Mouse (Mus musculus) heart, adult 18-20 months (tissue): ENCODE data around the gene Bmt2. TPM values are rescaled to one million over a fixed set of nuclear protein-coding genes. Genes with fewer than 3 reads are reported as not detected.

Experiments used
- DNase-seq, 2 experiments: peaks; one replicate each; pipeline ENCODE4 v3.0.0; 2021 to 2022; ENCODE audit warnings: mixed read lengths in 1 of 2
- long read RNA-seq, 2 experiments: library from polyadenylated mRNA; stranded (forward); transcript quantifications; one replicate each; pipeline ENCODE4 v2.0.0; 2021
- total RNA-seq, 2 experiments: library from RNA; stranded (reverse); gene quantifications; 2 replicates each; pipeline ENCODE4 v1.2.3; 2021

The Bmt2 gene
- 1 to 10 TPM; 9.3 to 9.8 TPM for total RNA-seq
- long read RNA-seq, experiment 1, full-length matches to known transcripts: 10 of 12 reads
- long read RNA-seq, experiment 1, partial matches to known transcripts: 0 of 12 reads
- long read RNA-seq, experiment 1, other reads (novel, unspliced or antisense): 2 of 12 reads
- long read RNA-seq, experiment 2, full-length matches to known transcripts: 4 of 7 reads
- long read RNA-seq, experiment 2, partial matches to known transcripts: 0 of 7 reads
- long read RNA-seq, experiment 2, other reads (novel, unspliced or antisense): 3 of 7 reads

GRCm38 (mm10) chr6:13677818-13678282 is at the start of gene Bmt2:
Gene Bmt2, minus strand, starts transcription at chr6:13677966.
- peak; percentile 99 to 100 for DNase-seq

GRCm38 (mm10) chr6:13722166-13722565 is 44.4 kb upstream of the Bmt2 start:
- no peak for DNase-seq

- DNase-seq: no peak
Measured at GRCm38 (mm10) chr6:13714867-13715266, 37.1 kb upstream of the Bmt2 start.

- DNase-seq: no peak
Measured at GRCm38 (mm10) chr6:13696882-13697281, 19.1 kb upstream of the Bmt2 start.

GRCm38 (mm10) chr6:13695103-13695845 is 17.5 kb upstream of the Bmt2 start:
- no peak for DNase-seq

GRCm38 (mm10) chr6:13691657-13692294 is 14.0 kb upstream of the Bmt2 start:
- no peak for DNase-seq

- no peak for DNase-seq
Measured at GRCm38 (mm10) chr6:13690398-13690797, 12.6 kb upstream of the Bmt2 start.

- no peak for DNase-seq
Measured at GRCm38 (mm10) chr6:13683929-13684595, 6.3 kb upstream of the Bmt2 start.

GRCm38 (mm10) chr6:13678349-13678748 is 583 bp upstream of the Bmt2 start:
- no peak for DNase-seq

GRCm38 (mm10) chr6:13677141-13677761 is 515 bp downstream of the Bmt2 start:
- peak in 1 of 2 experiments; percentile 53 for DNase-seq

- DNase-seq: no peak
Measured at GRCm38 (mm10) chr6:13676196-13676595, 1.6 kb downstream of the Bmt2 start.

- DNase-seq: no peak
Measured at GRCm38 (mm10) chr6:13674600-13675305, 3.0 kb downstream of the Bmt2 start.

GRCm38 (mm10) chr6:13665646-13666045 is 12.1 kb downstream of the Bmt2 start:
- DNase-seq: no peak

- no peak for DNase-seq
Measured at GRCm38 (mm10) chr6:13658016-13658415, 19.8 kb downstream of the Bmt2 start.

- DNase-seq: no peak
Measured at GRCm38 (mm10) chr6:13654081-13654480, 23.7 kb downstream of the Bmt2 start.

- DNase-seq: no peak
Measured at GRCm38 (mm10) chr6:13652284-13652683, 25.5 kb downstream of the Bmt2 start.

- DNase-seq: no peak
Measured at GRCm38 (mm10) chr6:13650854-13651253, 26.9 kb downstream of the Bmt2 start.

- no peak for DNase-seq
Measured at GRCm38 (mm10) chr6:13648305-13648704, 29.5 kb downstream of the Bmt2 start.

GRCm38 (mm10) chr6:13636582-13636989 is 41.2 kb downstream of the Bmt2 start:
- peak; percentile 39 for DNase-seq

- no peak for DNase-seq
Measured at GRCm38 (mm10) chr6:13632571-13632970, 45.2 kb downstream of the Bmt2 start.

- no peak for DNase-seq
Measured at GRCm38 (mm10) chr6:13630607-13631006, 47.2 kb downstream of the Bmt2 start.
